Mouse (Mus musculus): ENCODE measurements around the gene AC124108.1. TPM values are rescaled to one million over a fixed set of nuclear protein-coding genes. Genes with fewer than 3 reads are reported as not detected.

The AC124108.1 gene
- total RNA-seq, 2 experiments from 2014 or later: 3.2 TPM

GRCm38 (mm10) chr1:132196337-132196736, 5.1 kb downstream of the AC124108.1 start:
- intact Hi-C loops (cut with DNase I): no loop called here
- DNase-seq (ENCODE audit: extremely low spot score in 1 of 2, low spot score in 2 of 2): no peak

- DNase-seq (ENCODE audit: extremely low spot score in 1 of 2, low spot score in 2 of 2): no peak
- intact Hi-C loops (cut with DNase I): no loop called here
These were observed 6.4 kb downstream of the AC124108.1 start for GRCm38 (mm10) chr1:132197666-132198065.

GRCm38 (mm10) chr1:132198401-132199071, 7.3 kb downstream of the AC124108.1 start:
- intact Hi-C loops (cut with DNase I): no loop called here
- no peak for DNase-seq (ENCODE audit: extremely low spot score in 1 of 2, low spot score in 2 of 2)

- DNase-seq (ENCODE audit: extremely low spot score in 1 of 2, low spot score in 2 of 2): no peak
- intact Hi-C loops (cut with DNase I): no loop called here
These were observed 8.0 kb downstream of the AC124108.1 start for GRCm38 (mm10) chr1:132199244-132199643.

- DNase-seq (ENCODE audit: extremely low spot score in 1 of 2, low spot score in 2 of 2): peak in 1 of 2 experiments; percentile 53
- intact Hi-C loops (cut with DNase I): loop anchor here (2.0 kb wide), 1 partner anchor 31 kb away; no protein-coding TSS in a partner anchor
These were observed 8.7 kb downstream of the AC124108.1 start for GRCm38 (mm10) chr1:132199934-132200333.

DNA sequence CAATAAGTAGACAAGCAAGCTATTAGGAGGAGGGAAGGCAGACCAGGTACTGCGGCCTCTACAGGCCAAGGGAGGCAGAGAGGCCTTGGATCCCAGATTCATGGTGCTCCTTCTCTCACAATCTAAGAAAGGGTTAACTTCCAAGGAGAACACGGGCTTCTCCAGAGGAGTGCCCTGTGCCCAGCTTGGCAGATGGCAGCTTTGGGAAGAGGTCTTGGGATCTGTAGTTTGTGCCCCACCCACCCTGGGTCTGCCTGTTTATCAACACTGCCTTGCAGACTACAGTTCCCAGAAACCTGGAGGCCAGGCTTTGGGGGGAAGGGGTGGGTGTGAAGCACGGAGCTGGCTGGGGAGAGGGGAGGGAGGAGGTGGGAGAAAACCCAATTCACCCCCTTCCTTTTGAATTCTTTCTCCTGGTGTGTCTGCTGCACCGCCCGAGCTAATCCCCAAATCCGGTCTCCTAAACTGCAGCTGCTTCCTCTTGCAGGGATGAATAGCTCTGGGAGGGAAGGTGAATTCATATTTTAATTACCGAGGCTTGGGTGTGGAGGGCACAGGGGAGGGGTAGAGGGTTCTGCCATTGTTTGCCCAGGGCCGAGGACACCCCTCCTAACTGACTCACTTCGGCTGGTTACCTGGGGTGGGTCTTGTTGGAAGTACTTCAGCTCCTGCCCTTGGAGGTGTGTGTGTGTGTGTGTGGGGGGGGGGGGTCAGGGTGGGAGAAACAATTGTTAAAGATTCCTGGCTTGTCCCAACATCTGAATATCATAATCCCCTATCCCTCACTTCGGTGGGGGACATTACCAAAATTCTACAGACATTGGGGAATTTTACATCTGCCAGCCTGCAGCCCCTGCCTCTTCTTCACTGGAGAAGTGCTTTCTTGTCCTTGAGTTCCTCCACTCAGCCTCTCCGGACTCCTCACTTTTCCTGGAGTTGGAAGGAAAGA, 9.6 kb downstream of the AC124108.1 start:
- DNase-seq (ENCODE audit: extremely low spot score in 1 of 2, low spot score in 2 of 2): peak; percentile 83 to 85
- intact Hi-C loops (cut with DNase I): loop anchor here (2.0 kb wide), 1 partner anchor 32 kb away; no protein-coding TSS in a partner anchor

- no peak for DNase-seq (ENCODE audit: extremely low spot score in 1 of 2, low spot score in 2 of 2)
- intact Hi-C loops (cut with DNase I): loop anchor here (2.0 kb wide), 1 partner anchor 33 kb away; no protein-coding TSS in a partner anchor
These were observed 10.2 kb downstream of the AC124108.1 start for GRCm38 (mm10) chr1:132201511-132201860.

- intact Hi-C loops (cut with DNase I): loop anchor here (2.0 kb wide), 1 partner anchor 33 kb away; no protein-coding TSS in a partner anchor
- no peak for DNase-seq (ENCODE audit: extremely low spot score in 1 of 2, low spot score in 2 of 2)
These were observed 10.7 kb downstream of the AC124108.1 start for GRCm38 (mm10) chr1:132201936-132202335.

- no peak for DNase-seq (ENCODE audit: extremely low spot score in 1 of 2, low spot score in 2 of 2)
- intact Hi-C loops (cut with DNase I): no loop called here
These were observed 11.5 kb downstream of the AC124108.1 start for GRCm38 (mm10) chr1:132202771-132203170.

DNA sequence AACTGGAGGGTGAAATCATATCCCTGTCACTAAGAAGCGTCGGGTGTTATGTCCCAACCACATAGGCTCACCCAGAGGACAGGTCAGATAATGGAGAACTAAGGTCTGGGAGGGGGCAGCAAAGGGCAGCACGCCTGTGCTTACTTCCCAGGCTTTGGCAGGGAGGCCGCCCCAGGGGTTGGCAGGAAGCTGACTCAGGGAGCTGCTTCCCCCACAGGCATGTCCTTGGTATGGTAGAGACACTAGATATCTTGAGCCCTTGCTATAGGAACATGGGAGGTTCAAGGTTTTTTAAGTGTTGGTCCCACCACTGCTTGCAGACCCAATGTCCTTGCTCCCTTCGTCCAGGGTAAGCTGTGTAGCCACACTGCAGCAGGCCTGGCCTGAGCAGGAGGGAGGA, 14.7 kb downstream of the AC124108.1 start:
- DNase-seq (ENCODE audit: extremely low spot score in 1 of 2, low spot score in 2 of 2): no peak
- intact Hi-C loops (cut with DNase I): no loop called here

GRCm38 (mm10) chr1:132206828-132207227, 15.6 kb downstream of the AC124108.1 start:
- intact Hi-C loops (cut with DNase I): no loop called here
- no peak for DNase-seq (ENCODE audit: extremely low spot score in 1 of 2, low spot score in 2 of 2)

DNA sequence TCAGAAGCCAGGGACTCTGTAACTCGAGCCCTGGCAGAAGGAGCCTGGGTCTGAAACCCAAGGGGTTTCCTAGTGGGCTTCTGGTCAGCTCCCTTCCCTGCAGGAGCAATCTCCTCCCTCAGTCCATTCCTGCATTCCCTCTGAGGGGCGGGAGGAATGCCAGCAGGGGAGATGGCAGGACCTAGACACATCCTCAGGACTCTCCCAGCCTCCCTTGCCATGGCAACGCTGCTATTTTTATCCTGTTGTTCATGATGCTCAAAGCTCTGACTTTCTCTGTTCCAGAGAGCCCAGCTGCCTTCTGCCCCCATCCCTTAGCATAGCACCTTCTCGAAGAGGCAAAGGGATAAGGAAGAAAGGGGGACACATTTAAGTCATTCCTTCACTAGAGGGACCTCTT, 16.9 kb downstream of the AC124108.1 start:
- DNase-seq (ENCODE audit: extremely low spot score in 1 of 2, low spot score in 2 of 2): peak in 1 of 2 experiments; percentile 75
- intact Hi-C loops (cut with DNase I): no loop called here

GRCm38 (mm10) chr1:132209400-132209799, 18.1 kb downstream of the AC124108.1 start:
- intact Hi-C loops (cut with DNase I): no loop called here
- DNase-seq (ENCODE audit: extremely low spot score in 1 of 2, low spot score in 2 of 2): no peak

DNA sequence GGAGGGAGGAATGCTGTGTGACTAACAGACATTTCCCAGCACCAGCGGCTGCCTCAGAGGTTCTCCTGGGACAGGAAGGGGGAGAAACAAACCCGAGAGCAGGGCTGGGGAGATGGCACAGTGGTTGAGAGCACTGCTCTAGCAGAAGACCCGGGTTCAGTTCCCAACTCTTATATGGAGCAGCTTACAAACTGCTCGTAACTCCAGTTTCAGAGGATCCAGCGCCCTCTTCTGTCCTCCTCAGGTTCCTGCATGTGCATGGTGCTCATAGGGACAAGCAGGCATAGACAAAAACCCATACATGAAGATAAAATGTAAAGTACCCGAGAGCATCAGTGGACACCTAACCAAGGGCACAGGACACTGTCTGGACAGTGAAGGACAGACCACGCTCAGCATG, 19.7 kb downstream of the AC124108.1 start:
- intact Hi-C loops (cut with DNase I): loop anchor here (5.0 kb wide), 1 partner anchor 96 kb away; no protein-coding TSS in a partner anchor
- peak in 1 of 2 experiments; percentile 46 for DNase-seq (ENCODE audit: extremely low spot score in 1 of 2, low spot score in 2 of 2)

GRCm38 (mm10) chr1:132211672-132212071, 20.4 kb downstream of the AC124108.1 start:
- intact Hi-C loops (cut with DNase I): loop anchor here (5.0 kb wide), 1 partner anchor 96 kb away; no protein-coding TSS in a partner anchor
- DNase-seq (ENCODE audit: extremely low spot score in 1 of 2, low spot score in 2 of 2): no peak

GRCm38 (mm10) chr1:132212218-132212617, 21.0 kb downstream of the AC124108.1 start:
- intact Hi-C loops (cut with DNase I): loop anchor here (5.0 kb wide), 1 partner anchor 95 kb away; no protein-coding TSS in a partner anchor
- DNase-seq (ENCODE audit: extremely low spot score in 1 of 2, low spot score in 2 of 2): peak; percentile 86 to 88

GRCm38 (mm10) chr1:132213076-132213475, 21.8 kb downstream of the AC124108.1 start:
- intact Hi-C loops (cut with DNase I): loop anchor here (5.0 kb wide), 1 partner anchor 94 kb away; no protein-coding TSS in a partner anchor
- DNase-seq (ENCODE audit: extremely low spot score in 1 of 2, low spot score in 2 of 2): no peak

DNA sequence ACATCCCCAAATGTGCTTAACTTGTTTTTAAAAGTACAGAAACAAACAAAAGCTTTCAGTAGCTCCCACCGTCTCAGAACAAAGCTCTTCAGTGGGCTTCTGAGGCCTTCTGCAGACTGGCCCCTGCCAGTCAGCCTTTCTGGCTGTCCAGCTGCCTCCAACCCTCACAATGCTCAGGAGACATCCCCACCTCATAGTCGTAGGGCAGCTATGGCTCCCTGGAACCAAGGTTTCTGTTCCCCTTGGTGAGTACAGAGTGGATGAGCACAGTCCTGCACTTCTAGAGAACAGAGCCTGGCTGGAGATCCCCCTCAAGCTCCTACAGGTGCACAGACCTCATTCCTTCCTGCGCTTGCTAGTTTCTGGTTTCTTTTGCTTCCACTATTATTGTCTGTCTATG, 25.0 kb downstream of the AC124108.1 start:
- no peak for DNase-seq (ENCODE audit: extremely low spot score in 1 of 2, low spot score in 2 of 2)
- intact Hi-C loops (cut with DNase I): no loop called here

GRCm38 (mm10) chr1:132221627-132222026, 30.4 kb downstream of the AC124108.1 start:
- no peak for DNase-seq (ENCODE audit: extremely low spot score in 1 of 2, low spot score in 2 of 2)
- intact Hi-C loops (cut with DNase I): no loop called here
